Mouse (Mus musculus): ENCODE results near the gene Rbbp6. TPM values are rescaled to one million over a fixed set of nuclear protein-coding genes. Genes with fewer than 3 reads are reported as not detected.
A peak's percentile ranks its signal among the peaks of the same experiment; 100 is the strongest.

Gene Rbbp6
- polyA plus RNA-seq, 1 experiment from 2014 or later = 20.2 TPM

GRCm38 (mm10) chr7:122951464-122951863, 14.0 kb upstream of the Rbbp6 start:
- 79% methylated on average over 4 of the region's 4 CpGs for whole genome bisulfite sequencing
- no peak overlapping the region for H3K27ac ChIP-seq
- H3K27me3 ChIP-seq (ENCODE audit: insufficient read depth, poor library complexity, severe bottlenecking) = no peaks in the 10 kb centered on the region
- H3K9me3 ChIP-seq = no peaks in the 10 kb centered on the region
- no peak overlapping the region for H3K4me3 ChIP-seq
- DNase-seq (ENCODE audit: low spot score) = no peak
- H3K36me3 ChIP-seq = no peaks in the 10 kb centered on the region
- H3K4me1 ChIP-seq (replicated peaks) = no peaks in the 10 kb centered on the region

- Histone ChIP-seq H3K36me3 (no peaks in the 10 kb centered on the region), H3K27me3 (ENCODE audit: insufficient read depth, poor library complexity, severe bottlenecking) (no peaks in the 10 kb centered on the region), H3K4me1 (replicated peaks) (no peaks in the 10 kb centered on the region), H3K9me3 (no peaks in the 10 kb centered on the region), H3K4me3 (no peak overlapping the region), H3K27ac (no peak overlapping the region)
- no peak for DNase-seq (ENCODE audit: low spot score)
- 77% methylated on average over 6 of the region's 6 CpGs for WGBS
These were observed 13.4 kb upstream of the Rbbp6 start for GRCm38 (mm10) chr7:122952066-122952465.

- H3K36me3 ChIP-seq = no peaks in the 10 kb centered on the region
- no peak overlapping the region for H3K4me3 ChIP-seq
- H3K27ac ChIP-seq = no peak overlapping the region
- no peaks in the 10 kb centered on the region for H3K27me3 ChIP-seq (ENCODE audit: insufficient read depth, poor library complexity, severe bottlenecking)
- DNase-seq (ENCODE audit: low spot score) = no peak
- H3K4me1 ChIP-seq (replicated peaks) = no peaks in the 10 kb centered on the region
- no peaks in the 10 kb centered on the region for H3K9me3 ChIP-seq
- 88% methylated on average over 11 of the region's 11 CpGs for WGBS
These were observed 10.8 kb upstream of the Rbbp6 start for GRCm38 (mm10) chr7:122954451-122955225.

GRCm38 (mm10) chr7:122955226-122955955, 10.1 kb upstream of the Rbbp6 start:
- H3K36me3 ChIP-seq = no peaks in the 10 kb centered on the region
- H3K4me3 ChIP-seq = no peak overlapping the region
- H3K9me3 ChIP-seq = no peaks in the 10 kb centered on the region
- 84% methylated on average over 8 of the region's 8 CpGs for WGBS
- no peak for DNase-seq (ENCODE audit: low spot score)
- no peaks in the 10 kb centered on the region for H3K27me3 ChIP-seq (ENCODE audit: insufficient read depth, poor library complexity, severe bottlenecking)
- no peak overlapping the region for H3K27ac ChIP-seq
- H3K4me1 ChIP-seq (replicated peaks) = no peaks in the 10 kb centered on the region

- peaks cover 30% of the 10 kb centered on the region for H3K4me1 ChIP-seq (replicated peaks)
- H3K36me3 ChIP-seq = peaks cover 21% of the 10 kb centered on the region
- H3K9me3 ChIP-seq = no peaks in the 10 kb centered on the region
- H3K27me3 ChIP-seq (ENCODE audit: insufficient read depth, poor library complexity, severe bottlenecking) = no peaks in the 10 kb centered on the region
- 69% methylated on average over 4 of the region's 4 CpGs for WGBS
- no peak for DNase-seq (ENCODE audit: low spot score)
- peak overlapping the region; percentile 100 for H3K27ac ChIP-seq
- H3K4me3 ChIP-seq = peak overlapping the region; percentile 100; the same call in 1 of the 2 replicates
These were observed 3.3 kb downstream of the Rbbp6 start for GRCm38 (mm10) chr7:122968751-122969150.

GRCm38 (mm10) chr7:122969231-122970032, 3.9 kb downstream of the Rbbp6 start:
- Histone ChIP-seq H3K4me3 (peak overlapping the region; percentile 100), H3K36me3 (peaks cover 28% of the 10 kb centered on the region), H3K27me3 (ENCODE audit: insufficient read depth, poor library complexity, severe bottlenecking) (no peaks in the 10 kb centered on the region), H3K27ac (peak overlapping the region; percentile 100), H3K9me3 (no peaks in the 10 kb centered on the region), H3K4me1 (replicated peaks) (peaks cover 34% of the 10 kb centered on the region)
- WGBS = 1% methylated on average over 62 of the region's 62 CpGs
- peak; percentile 94 for DNase-seq (ENCODE audit: low spot score)

GRCm38 (mm10) chr7:122970119-122970781, 4.8 kb downstream of the Rbbp6 start:
- Histone ChIP-seq H3K27ac (peak overlapping the region; percentile 100), H3K4me3 (peak overlapping the region; percentile 100), H3K4me1 (replicated peaks) (peaks cover 34% of the 10 kb centered on the region), H3K27me3 (ENCODE audit: insufficient read depth, poor library complexity, severe bottlenecking) (no peaks in the 10 kb centered on the region), H3K9me3 (no peaks in the 10 kb centered on the region), H3K36me3 (peaks cover 34% of the 10 kb centered on the region)
- peak; percentile 69 for DNase-seq (ENCODE audit: low spot score)
- under 1% methylated on average over 69 of the region's 69 CpGs for WGBS

- Histone ChIP-seq H3K27me3 (ENCODE audit: insufficient read depth, poor library complexity, severe bottlenecking) (no peaks in the 10 kb centered on the region), H3K4me1 (replicated peaks) (peaks cover 34% of the 10 kb centered on the region), H3K27ac (peak overlapping the region; percentile 100), H3K9me3 (no peaks in the 10 kb centered on the region), H3K36me3 (peaks cover 41% of the 10 kb centered on the region), H3K4me3 (peak overlapping the region; percentile 100)
- peak; percentile 24 for DNase-seq (ENCODE audit: low spot score)
- WGBS = 2% methylated on average over 14 of the region's 14 CpGs
These were observed 5.5 kb downstream of the Rbbp6 start for GRCm38 (mm10) chr7:122970864-122971420.

- no peaks in the 10 kb centered on the region for H3K27me3 ChIP-seq (ENCODE audit: insufficient read depth, poor library complexity, severe bottlenecking)
- H3K9me3 ChIP-seq = no peaks in the 10 kb centered on the region
- H3K27ac ChIP-seq = no peak overlapping the region
- H3K4me3 ChIP-seq = peak overlapping the region; percentile 100
- peaks cover 53% of the 10 kb centered on the region for H3K36me3 ChIP-seq
- H3K4me1 ChIP-seq (replicated peaks) = peaks cover 34% of the 10 kb centered on the region
- 91% methylated on average over 4 of the region's 4 CpGs for WGBS
- DNase-seq (ENCODE audit: low spot score) = no peak
These were observed 6.7 kb downstream of the Rbbp6 start for GRCm38 (mm10) chr7:122972006-122972689.

- Histone ChIP-seq H3K27me3 (ENCODE audit: insufficient read depth, poor library complexity, severe bottlenecking) (no peaks in the 10 kb centered on the region), H3K36me3 (peaks cover 89% of the 10 kb centered on the region), H3K27ac (no peak overlapping the region), H3K9me3 (no peaks in the 10 kb centered on the region), H3K4me3 (no peak overlapping the region), H3K4me1 (replicated peaks) (no peaks in the 10 kb centered on the region)
- no peak for DNase-seq (ENCODE audit: low spot score)
- 87% methylated on average over 1 of the region's 1 CpGs for WGBS
These were observed 14.0 kb downstream of the Rbbp6 start for GRCm38 (mm10) chr7:122979514-122979913.

- DNase-seq (ENCODE audit: low spot score) = no peak
- Histone ChIP-seq H3K4me1 (replicated peaks) (no peaks in the 10 kb centered on the region), H3K27ac (no peak overlapping the region), H3K27me3 (ENCODE audit: insufficient read depth, poor library complexity, severe bottlenecking) (no peaks in the 10 kb centered on the region), H3K9me3 (no peaks in the 10 kb centered on the region), H3K36me3 (peaks cover 99% of the 10 kb centered on the region), H3K4me3 (no peak overlapping the region)
- WGBS = 93% methylated on average over 3 of the region's 3 CpGs
These were observed 32.7 kb downstream of the Rbbp6 start for GRCm38 (mm10) chr7:122998189-122998588.
